Mouse (Mus musculus): ENCODE data around the gene Pafah1b3. TPM values are rescaled to one million over a fixed set of nuclear protein-coding genes. Genes with fewer than 3 reads are reported as not detected.
A peak's percentile ranks its signal among the peaks of the same experiment; 100 is the strongest.

The Pafah1b3 gene
- total and polyA plus RNA-seq, 2 experiments, result 3.7 to 8.4 TPM

DNA sequence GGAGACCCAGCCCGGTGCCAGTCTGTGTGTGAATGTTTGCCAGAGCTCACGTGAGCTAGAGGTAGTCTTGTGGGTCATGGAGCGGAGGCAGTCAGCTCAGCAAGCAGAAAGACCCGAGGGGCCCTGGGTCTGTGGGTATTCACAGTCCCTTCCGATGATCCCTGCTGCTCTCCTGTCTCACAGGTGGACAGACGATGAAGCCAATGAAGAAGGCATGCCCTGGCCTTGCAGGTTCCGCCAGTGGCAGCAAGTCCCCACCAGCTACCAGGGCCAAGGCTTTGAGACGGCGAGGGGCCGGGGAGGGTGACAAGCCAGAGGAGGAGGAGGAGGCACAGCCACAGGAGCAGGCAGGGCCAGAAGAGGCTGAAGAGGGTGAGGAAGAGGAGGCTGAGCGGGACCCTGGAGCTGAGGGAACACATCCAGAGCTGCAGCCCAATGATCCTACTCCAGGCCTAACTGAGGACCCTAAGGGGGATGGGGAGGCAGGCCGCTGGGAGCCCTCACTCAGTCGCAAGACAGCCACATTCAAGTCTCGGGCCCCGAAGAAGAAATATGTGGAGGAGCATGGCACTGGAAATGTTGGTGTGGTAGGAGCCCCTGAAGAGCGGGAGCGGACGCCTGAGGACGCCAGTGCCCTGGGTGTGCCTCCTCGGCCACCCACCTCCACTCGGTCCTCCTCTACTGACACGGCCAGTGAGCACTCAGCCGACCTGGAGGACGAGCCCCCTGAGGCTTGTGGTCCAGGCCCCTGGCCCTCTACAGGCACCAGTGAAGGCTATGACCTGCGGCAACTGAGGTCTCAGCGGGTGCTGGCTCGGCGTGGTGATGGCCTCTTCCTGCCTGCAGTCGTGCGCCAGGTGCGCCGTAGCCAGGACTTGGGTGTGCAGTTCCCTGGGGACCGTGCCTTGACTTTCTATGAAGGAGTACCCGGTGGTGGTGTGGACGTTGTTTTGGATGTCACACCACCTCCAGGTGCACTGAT lies 26.8 kb downstream of the Pafah1b3 start:
- H3K9ac ChIP-seq (ENCODE audit: low read depth, low read length), result no peak overlapping the region
- 95% methylated on average over 35 of the region's 35 CpGs for WGBS
- TF ChIP-seq CTCF (IDR thresholded peaks at IDR 0.05; ENCODE audit: low read depth, low read length) (no peak), POLR2A (IDR thresholded peaks at IDR 0.05; ENCODE audit: extremely low read depth, insufficient read depth, low read length) (no peak)
- H3K4me1 ChIP-seq (ENCODE audit: control insufficient read depth, insufficient read depth, low read length), result peaks cover 8% of the 10 kb centered on the region
- no peak for DNase-seq (ENCODE audit: extremely low read depth, low read depth, low spot score)
- H3K79me2 ChIP-seq (ENCODE audit: control insufficient read depth, insufficient read depth, low read length), result peaks cover 36% of the 10 kb centered on the region
- no peak overlapping the region for H3K4me3 ChIP-seq (ENCODE audit: insufficient read depth, low read depth, low read length)
- H3K27me3 ChIP-seq (ENCODE audit: control insufficient read depth, insufficient read depth, low read length), result no peaks in the 10 kb centered on the region
- H3K36me3 ChIP-seq (ENCODE audit: control insufficient read depth, insufficient read depth, low read length), result no peaks in the 10 kb centered on the region
- no peak overlapping the region for H3K27ac ChIP-seq (replicated peaks; ENCODE audit: insufficient read depth, low read depth, low read length)

DNA sequence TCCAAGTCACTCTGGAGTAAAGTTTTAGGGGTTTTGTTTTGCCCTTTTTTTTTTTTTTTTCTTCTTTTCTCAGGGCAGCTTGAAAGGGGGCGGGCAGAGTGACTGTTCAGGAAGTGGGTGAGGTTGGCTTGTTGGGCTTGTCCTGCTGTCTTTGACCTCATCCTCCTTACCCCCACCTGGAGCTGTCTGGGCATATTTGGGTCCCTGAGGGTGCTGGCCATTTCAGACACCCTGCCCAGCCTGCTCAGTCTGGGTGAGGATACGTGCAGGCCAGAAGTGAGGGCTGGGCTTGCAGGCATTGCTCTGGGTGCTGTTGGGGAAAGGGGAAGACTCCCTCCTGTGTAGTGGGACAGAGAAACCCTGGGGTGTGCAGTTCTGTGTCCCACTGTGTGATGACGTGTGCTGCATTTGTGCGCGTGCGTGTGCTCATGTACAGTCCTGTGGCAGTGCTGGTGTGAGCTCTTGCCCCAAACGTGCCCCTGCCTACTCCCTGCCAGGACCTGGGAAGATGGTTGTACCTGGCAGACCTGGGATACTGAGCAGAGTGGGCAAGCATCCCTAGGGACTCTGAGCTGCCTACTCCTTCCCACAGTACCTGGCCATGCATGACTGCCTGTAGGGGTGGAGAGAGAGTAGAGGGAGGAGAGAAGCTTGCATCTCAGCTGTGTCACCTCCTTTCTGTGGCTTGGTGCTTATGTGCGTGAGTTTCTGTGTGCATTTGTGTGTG lies 28.1 kb downstream of the Pafah1b3 start:
- Histone ChIP-seq H3K27ac (replicated peaks; ENCODE audit: insufficient read depth, low read depth, low read length) (no peak overlapping the region), H3K4me3 (ENCODE audit: insufficient read depth, low read depth, low read length) (no peak overlapping the region; the same call in 1 of the 2 replicates), H3K36me3 (ENCODE audit: control insufficient read depth, insufficient read depth, low read length) (no peaks in the 10 kb centered on the region), H3K27me3 (ENCODE audit: control insufficient read depth, insufficient read depth, low read length) (no peaks in the 10 kb centered on the region), H3K4me1 (ENCODE audit: control insufficient read depth, insufficient read depth, low read length) (peaks cover 8% of the 10 kb centered on the region), H3K79me2 (ENCODE audit: control insufficient read depth, insufficient read depth, low read length) (peaks cover 36% of the 10 kb centered on the region), H3K9ac (ENCODE audit: low read depth, low read length) (no peak overlapping the region)
- no peak for TF ChIP-seq POLR2A (IDR thresholded peaks at IDR 0.05; ENCODE audit: extremely low read depth, insufficient read depth, low read length)
- TF ChIP-seq CTCF (IDR thresholded peaks at IDR 0.05; ENCODE audit: low read depth, low read length), result no peak
- no peak for DNase-seq (ENCODE audit: extremely low read depth, low read depth, low spot score)
- 72% methylated on average over 8 of the region's 8 CpGs for WGBS

DNA sequence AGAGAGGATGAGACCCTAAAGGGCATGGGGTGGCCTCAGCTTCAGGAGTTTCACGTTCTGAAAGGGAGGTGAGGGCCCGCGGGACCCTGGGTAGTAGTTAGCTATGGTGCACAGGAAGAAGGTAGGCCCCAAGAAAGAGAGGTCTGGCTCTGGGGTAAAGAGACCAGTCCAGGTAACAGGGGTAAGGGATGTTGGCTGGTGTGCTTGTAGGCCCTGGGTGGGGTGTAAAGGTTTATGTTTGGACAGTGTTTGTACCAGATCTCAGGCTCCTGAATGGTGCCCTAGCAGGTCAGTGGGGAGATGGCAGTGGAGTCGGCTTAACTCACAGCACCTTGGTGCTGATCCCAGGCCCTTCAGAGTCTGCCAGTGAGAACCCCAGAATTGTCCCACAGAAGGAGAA lies 28.8 kb downstream of the Pafah1b3 start:
- TF ChIP-seq CTCF (IDR thresholded peaks at IDR 0.05; ENCODE audit: low read depth, low read length) (no peak), POLR2A (IDR thresholded peaks at IDR 0.05; ENCODE audit: extremely low read depth, insufficient read depth, low read length) (no peak)
- peak overlapping the region; percentile 73; the same call in 1 of the 2 replicates for H3K4me3 ChIP-seq (ENCODE audit: insufficient read depth, low read depth, low read length)
- peak overlapping the region; percentile 11; the same call in 1 of the 2 replicates for H3K27ac ChIP-seq (replicated peaks; ENCODE audit: insufficient read depth, low read depth, low read length)
- DNase-seq (ENCODE audit: extremely low read depth, low read depth, low spot score), result peak; percentile 19
- H3K4me1 ChIP-seq (ENCODE audit: control insufficient read depth, insufficient read depth, low read length), result peaks cover 11% of the 10 kb centered on the region
- no peaks in the 10 kb centered on the region for H3K36me3 ChIP-seq (ENCODE audit: control insufficient read depth, insufficient read depth, low read length)
- peaks cover 36% of the 10 kb centered on the region for H3K79me2 ChIP-seq (ENCODE audit: control insufficient read depth, insufficient read depth, low read length)
- peak overlapping the region; percentile 83 for H3K9ac ChIP-seq (ENCODE audit: low read depth, low read length)
- WGBS, result 18% methylated on average over 4 of the region's 4 CpGs
- no peaks in the 10 kb centered on the region for H3K27me3 ChIP-seq (ENCODE audit: control insufficient read depth, insufficient read depth, low read length)

GRCm38 (mm10) chr7:25268588-25268987 lies 29.2 kb downstream of the Pafah1b3 start:
- Histone ChIP-seq H3K27me3 (ENCODE audit: control insufficient read depth, insufficient read depth, low read length) (no peaks in the 10 kb centered on the region), H3K79me2 (ENCODE audit: control insufficient read depth, insufficient read depth, low read length) (peaks cover 36% of the 10 kb centered on the region), H3K9ac (ENCODE audit: low read depth, low read length) (peak overlapping the region; percentile 83), H3K4me1 (ENCODE audit: control insufficient read depth, insufficient read depth, low read length) (peaks cover 11% of the 10 kb centered on the region), H3K4me3 (ENCODE audit: insufficient read depth, low read depth, low read length) (peak overlapping the region; percentile 73), H3K27ac (replicated peaks; ENCODE audit: insufficient read depth, low read depth, low read length) (peak overlapping the region; percentile 57), H3K36me3 (ENCODE audit: control insufficient read depth, insufficient read depth, low read length) (no peaks in the 10 kb centered on the region)
- no peak for TF ChIP-seq POLR2A (IDR thresholded peaks at IDR 0.05; ENCODE audit: extremely low read depth, insufficient read depth, low read length)
- TF ChIP-seq CTCF (IDR thresholded peaks at IDR 0.05; ENCODE audit: low read depth, low read length), result no peak
- no peak for DNase-seq (ENCODE audit: extremely low read depth, low read depth, low spot score)
- under 1% methylated on average over 7 of the region's 7 CpGs for whole genome bisulfite sequencing

DNA sequence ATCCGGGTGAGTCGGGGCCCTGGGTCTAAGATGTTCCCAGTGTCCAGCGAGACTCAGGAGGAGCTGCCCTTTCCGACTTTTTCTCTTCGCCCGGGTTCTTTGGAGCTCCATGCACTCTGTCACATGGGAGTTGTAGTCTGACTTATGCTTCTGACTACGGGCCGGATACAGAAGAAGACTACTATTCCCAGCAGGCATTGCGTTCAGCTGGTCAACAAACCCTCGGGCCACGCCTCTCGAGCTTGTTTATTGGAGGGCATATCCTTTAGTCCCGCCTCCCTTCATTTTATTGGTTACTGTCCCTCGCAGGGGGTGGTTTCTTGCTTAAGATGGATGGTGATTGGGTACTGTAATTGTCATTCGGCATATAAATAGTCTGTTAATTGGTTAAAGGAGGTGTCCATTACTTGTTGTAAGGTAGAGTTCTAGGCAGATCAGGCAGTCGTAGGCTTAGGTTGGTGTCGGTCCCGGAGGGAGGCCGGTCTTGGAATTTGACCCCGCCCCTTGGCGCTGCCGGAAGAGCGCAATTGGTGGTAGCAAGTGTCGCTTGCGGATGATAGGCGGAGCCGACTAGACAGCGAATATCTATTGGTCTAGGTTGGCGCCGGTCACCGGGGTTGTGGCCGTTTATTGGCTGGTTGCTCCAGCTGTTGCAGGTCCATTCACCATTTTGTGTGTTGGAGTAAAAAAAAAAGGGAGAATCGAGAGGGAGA lies 29.9 kb downstream of the Pafah1b3 start:
- Histone ChIP-seq H3K27ac (replicated peaks; ENCODE audit: insufficient read depth, low read depth, low read length) (peak overlapping the region; percentile 96), H3K9ac (ENCODE audit: low read depth, low read length) (peak overlapping the region; percentile 84), H3K4me1 (ENCODE audit: control insufficient read depth, insufficient read depth, low read length) (peaks cover 11% of the 10 kb centered on the region), H3K36me3 (ENCODE audit: control insufficient read depth, insufficient read depth, low read length) (no peaks in the 10 kb centered on the region), H3K27me3 (ENCODE audit: control insufficient read depth, insufficient read depth, low read length) (no peaks in the 10 kb centered on the region), H3K79me2 (ENCODE audit: control insufficient read depth, insufficient read depth, low read length) (peaks cover 31% of the 10 kb centered on the region), H3K4me3 (ENCODE audit: insufficient read depth, low read depth, low read length) (peak overlapping the region; percentile 73)
- DNase-seq (ENCODE audit: extremely low read depth, low read depth, low spot score), result peak; percentile 100
- WGBS, result under 1% methylated on average over 33 of the region's 33 CpGs
- TF ChIP-seq POLR2A (IDR thresholded peaks at IDR 0.05; ENCODE audit: extremely low read depth, insufficient read depth, low read length), result no peak
- no peak for TF ChIP-seq CTCF (IDR thresholded peaks at IDR 0.05; ENCODE audit: low read depth, low read length)

Data from liver, adult 2 months (tissue).